Mouse (Mus musculus): ENCODE results near the gene Ms4a6b.
"Not testable (repeated sequence)": the region's sequence is repeated elsewhere in the genome, so short reads cannot be mapped to it uniquely, and the experiment has no call there.

Ms4a6b gene

DNA sequence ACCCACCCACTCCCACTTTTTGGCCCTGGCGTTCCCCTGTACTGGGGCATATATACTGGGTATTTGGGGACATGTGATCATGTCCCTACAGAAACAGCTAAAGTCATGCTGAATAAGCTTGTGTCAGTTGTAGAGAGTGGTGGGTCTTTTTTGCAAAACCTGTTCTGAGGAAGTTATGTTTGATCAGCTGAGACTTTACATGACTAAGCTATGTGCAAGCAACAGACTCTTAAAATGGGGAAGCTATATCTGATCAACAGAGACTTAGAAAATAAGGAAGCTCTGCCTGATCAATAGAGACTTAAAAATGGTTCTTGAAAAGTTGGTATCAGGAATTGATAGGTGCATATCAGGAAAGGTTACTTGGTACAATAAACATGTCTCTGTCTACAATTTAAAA is 17.1 kb downstream of the Ms4a6b start:
- DNase-seq (ENCODE audit: low read depth in 2 of 2, low spot score in 2 of 2) = no peak

DNA sequence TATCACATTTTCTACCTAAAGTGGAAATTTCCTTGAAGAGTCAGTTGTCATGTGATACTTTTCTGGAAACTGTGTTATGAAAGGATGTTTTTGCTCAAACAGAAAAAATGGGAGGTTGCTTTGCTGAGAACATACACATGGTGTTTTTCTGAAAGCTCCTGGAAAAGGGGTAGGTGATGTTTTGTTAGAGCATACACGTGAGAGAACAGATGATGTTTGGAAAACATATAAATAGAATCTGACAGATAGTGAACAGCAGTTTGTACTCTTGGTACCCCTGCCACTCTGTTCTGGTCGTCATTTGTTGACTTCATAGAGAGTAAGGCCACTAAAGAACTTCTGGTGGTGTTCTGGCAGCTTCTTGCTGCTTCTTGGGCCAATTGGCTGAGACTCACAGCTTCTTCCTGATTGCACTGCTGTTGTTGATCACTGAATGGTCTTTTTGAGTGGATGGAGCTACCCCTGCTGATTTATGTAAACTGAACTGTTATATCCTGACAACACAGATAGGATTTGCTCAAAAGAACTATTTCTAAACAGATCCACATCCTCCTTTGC is 17.7 kb downstream of the Ms4a6b start:
- peak; percentile 47 to 50 for DNase-seq (ENCODE audit: low read depth in 2 of 2, low spot score in 2 of 2)

DNA sequence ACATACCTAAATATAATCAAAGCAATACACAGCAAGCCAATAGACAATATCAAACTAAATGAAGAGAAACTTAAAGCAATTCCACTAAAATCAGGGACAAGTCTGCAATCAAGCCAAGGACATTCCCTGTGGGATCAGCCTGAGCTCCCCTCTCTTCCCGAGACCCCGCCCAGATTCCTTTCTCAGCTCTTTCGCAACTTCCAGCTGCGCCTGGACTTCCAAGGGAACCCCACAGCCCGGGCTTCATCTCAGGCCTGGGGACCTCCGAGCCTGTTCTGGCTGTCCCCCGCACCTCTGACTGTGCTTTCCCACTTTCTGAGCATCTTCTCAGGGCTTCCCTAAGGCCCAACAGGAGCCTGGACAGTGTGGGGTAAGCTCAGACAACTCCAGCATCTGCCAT is 20.3 kb downstream of the Ms4a6b start, which contains the start of gene Ms4a4d:
Gene Ms4a4d (plus strand): TSS at position 209 of the 400 bp plus-strand sequence.
- DNase-seq (ENCODE audit: low read depth in 2 of 2, low spot score in 2 of 2) = no peak

DNA sequence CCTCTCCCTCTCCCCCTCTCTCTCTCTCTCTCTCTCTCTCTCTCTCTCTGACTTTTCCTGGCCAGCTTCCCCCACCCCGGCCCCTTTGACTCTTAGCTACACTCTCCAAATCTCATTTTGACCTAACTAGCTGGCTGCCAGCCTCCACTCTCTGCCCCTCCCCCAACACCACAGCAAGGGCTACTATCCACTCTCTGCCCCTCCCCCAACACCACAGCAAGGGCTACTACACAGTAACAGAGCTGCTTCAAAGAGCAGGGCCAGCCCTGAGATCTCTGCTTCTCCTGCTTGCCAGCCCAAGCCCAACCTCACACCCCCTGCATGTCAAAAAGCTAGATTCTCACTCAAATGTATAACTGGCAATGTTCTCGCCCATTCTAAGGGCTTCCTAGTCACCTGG is 21.0 kb downstream of the Ms4a6b start:
- no peak for DNase-seq (ENCODE audit: low read depth in 2 of 2, low spot score in 2 of 2)

DNA sequence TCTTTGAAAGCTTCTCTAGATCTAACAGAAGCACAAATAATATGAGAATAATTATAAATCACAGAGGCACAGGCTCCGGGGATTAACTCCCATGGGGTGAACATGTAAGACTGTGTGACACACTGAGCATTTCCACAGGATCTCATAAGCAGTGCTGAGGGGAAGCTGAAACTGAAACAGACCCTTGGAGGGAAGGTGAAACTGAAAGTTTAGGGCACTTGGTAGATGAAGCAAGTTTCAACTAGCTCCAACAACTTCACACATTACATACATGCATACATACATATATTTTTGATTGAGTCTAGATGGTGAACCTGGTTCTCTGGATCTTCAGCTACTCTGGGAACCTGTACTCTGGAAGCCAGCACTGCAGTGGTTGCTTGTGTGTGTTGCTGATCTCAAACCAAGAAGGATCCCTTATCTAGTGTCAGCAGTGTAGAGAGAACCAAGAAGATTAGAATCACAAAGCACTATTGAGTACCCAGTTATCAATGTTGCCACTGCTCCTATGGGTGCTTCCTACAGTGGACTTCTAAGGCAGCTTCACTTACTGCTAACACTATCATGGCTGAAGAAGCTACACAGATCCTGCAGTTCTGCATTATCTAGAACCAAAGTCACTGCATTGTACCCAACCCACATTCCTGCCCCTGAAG is 24.0 kb downstream of the Ms4a6b start:
- peak in 1 of 2 experiments; percentile 47 for DNase-seq (ENCODE audit: low read depth in 2 of 2, low spot score in 2 of 2)

DNA sequence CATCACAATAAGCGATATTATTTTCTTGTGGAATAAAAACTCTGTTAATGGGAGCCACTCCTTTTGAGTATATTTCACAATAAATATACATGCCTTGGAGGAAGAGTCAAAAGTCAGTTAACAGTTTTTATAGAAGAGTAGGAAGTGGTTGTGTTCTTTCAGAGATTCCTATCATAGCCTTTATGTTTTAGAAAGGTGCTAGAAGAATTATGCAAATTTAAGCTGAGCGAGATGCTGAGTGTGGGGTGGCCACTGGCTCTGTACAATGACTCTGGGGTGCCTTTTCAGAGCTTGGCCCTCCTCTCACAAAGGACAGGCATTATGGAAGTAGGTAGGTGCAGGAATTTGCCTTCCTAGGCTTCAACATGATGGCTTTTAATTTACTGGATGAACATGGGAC is 28.1 kb downstream of the Ms4a6b start:
- not testable (repeated sequence) for DNase-seq (ENCODE audit: low read depth in 2 of 2, low spot score in 2 of 2)

DNA sequence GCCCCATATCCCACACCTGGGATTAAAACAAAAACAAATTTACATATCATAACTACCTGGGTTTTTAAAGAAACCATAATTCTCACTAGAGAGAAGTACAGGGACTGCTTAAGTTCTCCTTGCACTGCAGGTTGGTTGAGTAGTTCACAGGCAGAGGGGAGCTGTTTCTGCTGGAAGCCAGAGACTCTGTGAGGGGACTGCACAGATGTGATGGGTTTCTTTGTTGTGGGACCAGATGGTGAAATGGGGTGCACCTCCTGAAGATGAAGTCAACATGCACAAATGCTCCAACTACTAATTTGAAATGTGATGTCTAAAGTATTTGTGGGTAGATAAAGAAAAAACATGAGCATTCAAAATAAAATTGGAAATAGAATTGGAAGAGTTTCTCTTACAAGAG is 31.6 kb downstream of the Ms4a6b start:
- peak; percentile 27 to 32 for DNase-seq (ENCODE audit: low read depth in 2 of 2, low spot score in 2 of 2)

DNA sequence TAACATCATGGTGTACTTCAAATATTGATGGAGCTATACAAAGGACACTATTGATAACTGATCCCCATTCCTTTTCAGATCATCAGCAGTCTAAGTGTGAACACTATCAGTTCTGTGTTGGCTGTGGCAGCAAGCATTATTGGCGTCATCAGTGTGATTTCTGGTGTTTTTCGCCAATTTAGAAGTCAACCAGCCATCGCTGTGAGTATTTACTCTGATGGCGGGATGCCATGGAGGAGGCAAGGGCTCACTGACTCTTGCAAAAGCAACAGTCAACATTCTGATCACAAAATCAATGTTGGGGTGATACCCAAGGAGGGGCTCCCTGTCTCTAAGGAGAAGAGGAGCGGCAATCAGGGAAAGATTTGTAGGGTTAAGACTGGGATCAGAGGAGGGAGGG is 38.4 kb downstream of the Ms4a6b start:
- no peak for DNase-seq (ENCODE audit: low read depth in 2 of 2, low spot score in 2 of 2)

DNA sequence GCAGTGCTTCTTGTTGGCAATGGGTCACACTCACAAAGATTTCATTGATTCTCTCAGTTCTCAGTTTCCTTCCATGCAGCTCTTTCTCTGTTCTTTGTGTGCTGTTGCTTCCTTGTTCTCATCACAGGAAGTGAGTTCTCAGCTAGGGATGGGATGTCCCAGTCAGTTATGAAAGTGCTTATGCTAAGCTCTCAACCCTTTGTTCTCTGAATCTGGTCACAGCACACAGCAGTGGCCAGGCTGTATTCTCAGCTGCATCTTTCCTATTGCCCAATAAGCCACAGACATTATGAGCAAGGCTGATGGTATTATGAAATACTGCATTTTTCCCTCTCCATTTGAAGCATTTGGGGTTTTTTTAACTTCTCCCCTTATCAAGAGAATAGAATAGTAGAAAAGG is 43.2 kb downstream of the Ms4a6b start:
- DNase-seq (ENCODE audit: low read depth in 2 of 2, low spot score in 2 of 2) = not testable (repeated sequence)

DNA sequence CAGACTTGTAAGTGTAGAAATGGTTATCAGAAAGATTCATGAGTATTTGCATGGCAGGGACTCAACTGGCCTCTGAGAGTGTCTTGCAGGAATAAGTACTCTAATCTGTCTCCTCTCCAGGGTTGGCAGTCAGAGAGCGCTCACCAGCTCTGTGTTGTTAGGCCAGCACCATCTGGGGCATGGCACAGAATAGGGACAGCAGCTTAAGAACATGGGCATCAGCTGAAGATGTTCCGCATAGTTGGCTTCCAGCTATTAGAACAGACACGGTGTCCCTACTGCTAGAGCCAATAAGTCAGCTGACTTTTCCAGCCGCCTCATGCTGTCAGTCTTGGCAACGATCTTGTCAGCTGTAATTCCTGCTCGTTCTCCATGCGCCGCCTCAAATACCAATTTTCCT is 58.7 kb downstream of the Ms4a6b start:
- DNase-seq (ENCODE audit: low read depth in 2 of 2, low spot score in 2 of 2) = no peak

Data from CD8-positive naive resting alpha-beta T cell, adult 2 months (primary cell).